Mouse (Mus musculus): ENCODE data around the gene Siglec1.
A peak's percentile ranks its signal among the peaks of the same experiment; 100 is the strongest.

Gene Siglec1

GRCm38 (mm10) chr2:131096101-131096795 is 9.7 kb upstream of the Siglec1 start:
- peak; percentile 61 for DNase-seq

GRCm38 (mm10) chr2:131094823-131095222 is 8.3 kb upstream of the Siglec1 start:
- DNase-seq: peak; percentile 66

GRCm38 (mm10) chr2:131093577-131093976 is 7.0 kb upstream of the Siglec1 start:
- DNase-seq: no peak

- DNase-seq: peak; percentile 16
These were observed 4.3 kb upstream of the Siglec1 start for GRCm38 (mm10) chr2:131090852-131091251.

- DNase-seq: no peak
These were observed 3.1 kb upstream of the Siglec1 start for GRCm38 (mm10) chr2:131089634-131090033.

GRCm38 (mm10) chr2:131088581-131088980 is 2.0 kb upstream of the Siglec1 start:
- no peak for DNase-seq

- no peak for DNase-seq
These were observed 2.4 kb downstream of the Siglec1 start for GRCm38 (mm10) chr2:131084206-131084605.

GRCm38 (mm10) chr2:131080507-131080906 is 6.1 kb downstream of the Siglec1 start:
- no peak for DNase-seq

- DNase-seq: no peak
These were observed 14.0 kb downstream of the Siglec1 start for GRCm38 (mm10) chr2:131072536-131072935.

- no peak for DNase-seq
These were observed 19.1 kb downstream of the Siglec1 start for GRCm38 (mm10) chr2:131067481-131067880.

GRCm38 (mm10) chr2:131066342-131066741 is 20.2 kb downstream of the Siglec1 start:
- DNase-seq: no peak

- no peak for DNase-seq
These were observed 23.1 kb downstream of the Siglec1 start, which contains the start of gene Adam33 for GRCm38 (mm10) chr2:131063404-131063864. Adam33 (minus strand) TSS chr2:131063814.

GRCm38 (mm10) chr2:131061607-131062006 is 25.0 kb downstream of the Siglec1 start:
- no peak for DNase-seq

GRCm38 (mm10) chr2:131060784-131061183 is 25.8 kb downstream of the Siglec1 start:
- DNase-seq: no peak

GRCm38 (mm10) chr2:131059781-131060540 is 26.6 kb downstream of the Siglec1 start:
- no peak for DNase-seq

GRCm38 (mm10) chr2:131059377-131059776 is 27.2 kb downstream of the Siglec1 start:
- peak; percentile 43 for DNase-seq

GRCm38 (mm10) chr2:131058672-131059071 is 27.9 kb downstream of the Siglec1 start:
- DNase-seq: no peak

GRCm38 (mm10) chr2:131056191-131056590 is 30.4 kb downstream of the Siglec1 start:
- DNase-seq: no peak

- DNase-seq: peak; percentile 20
These were observed 30.9 kb downstream of the Siglec1 start for GRCm38 (mm10) chr2:131055631-131056030.

- DNase-seq: no peak
These were observed 31.8 kb downstream of the Siglec1 start for GRCm38 (mm10) chr2:131054646-131055264.

- DNase-seq: no peak
These were observed 32.5 kb downstream of the Siglec1 start for GRCm38 (mm10) chr2:131053851-131054645.

- no peak for DNase-seq
These were observed 33.6 kb downstream of the Siglec1 start for GRCm38 (mm10) chr2:131052862-131053418.

Data from kidney, adult 11 months (tissue).